Mouse (Mus musculus): ENCODE measurements around the gene Slc41a3.

DNA sequence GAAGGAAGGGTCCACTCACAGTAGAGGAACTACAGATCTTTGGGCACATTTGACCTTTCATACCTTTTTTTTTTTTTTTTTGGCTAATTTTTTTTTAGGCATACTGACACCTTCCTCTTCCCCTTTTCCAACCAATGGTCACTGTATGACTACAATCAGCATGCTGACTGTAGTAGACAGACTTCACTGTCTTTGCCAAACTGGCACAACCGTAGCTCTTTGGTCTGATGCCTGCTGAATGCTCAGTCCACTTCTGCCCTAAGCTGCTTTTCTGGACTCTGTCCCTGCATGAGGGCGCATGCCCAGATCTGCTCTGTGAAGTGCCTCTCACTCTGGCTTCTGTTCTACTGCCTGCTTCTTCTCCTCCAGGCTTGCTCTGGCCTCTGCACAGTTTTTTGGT lies 6.9 kb upstream of the Slc41a3 start:
- TF ChIP-seq POLR2A (IDR thresholded peaks at IDR 0.05; ENCODE audit: insufficient read depth, low read depth, low read length) (no peak), CTCF (IDR thresholded peaks at IDR 0.05; ENCODE audit: insufficient read depth, low read depth, low read length) (no peak)

Measured in olfactory bulb, adult 2 months (tissue).